Mouse (Mus musculus) right cerebral cortex, postnatal 14 days (tissue): ENCODE data around the gene Vps72.
"Not testable (repeated sequence)": the region's sequence is repeated elsewhere in the genome, so short reads cannot be mapped to it uniquely, and the experiment has no call there.

ENCODE experiments used
- DNase-seq: peaks from one replicate; pipeline ENCODE4 v3.0.0; 2022

Gene Vps72

GRCm38 (mm10) chr3:95134133-95134532, 23.3 kb downstream of the Vps72 start:
- DNase-seq: not testable (repeated sequence)

GRCm38 (mm10) chr3:95135023-95135422, 24.2 kb downstream of the Vps72 start:
- peak; percentile 46 for DNase-seq

DNA sequence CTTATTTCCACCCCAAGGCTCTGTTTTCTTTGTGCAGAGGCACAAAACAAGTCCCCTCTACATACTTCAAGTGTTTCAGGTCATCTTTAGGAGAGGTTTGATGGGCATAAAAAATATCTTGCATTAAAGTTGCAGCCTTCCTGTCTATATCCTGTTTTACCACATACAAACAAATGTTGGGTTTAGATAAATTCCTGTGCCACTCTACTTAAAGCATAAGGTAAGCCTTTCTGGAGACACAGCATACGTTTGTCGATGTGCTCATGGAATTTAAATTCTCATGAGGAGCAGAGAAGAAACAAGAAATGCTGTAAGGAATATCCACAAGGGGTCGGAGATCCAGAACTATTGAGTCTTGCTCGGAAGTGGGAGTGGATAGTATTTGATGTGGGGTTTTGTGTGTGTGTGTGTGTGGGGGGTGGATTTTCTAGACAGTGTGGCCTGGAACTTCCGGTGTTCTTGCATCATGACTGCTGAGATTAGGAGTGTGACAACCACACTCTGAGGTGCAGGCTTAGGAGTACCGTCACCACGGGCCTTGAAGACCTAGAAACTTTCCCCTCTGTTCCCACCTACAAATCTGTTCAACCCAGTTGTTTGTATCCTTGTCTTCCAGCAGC, 24.7 kb downstream of the Vps72 start:
- DNase-seq: no peak

DNA sequence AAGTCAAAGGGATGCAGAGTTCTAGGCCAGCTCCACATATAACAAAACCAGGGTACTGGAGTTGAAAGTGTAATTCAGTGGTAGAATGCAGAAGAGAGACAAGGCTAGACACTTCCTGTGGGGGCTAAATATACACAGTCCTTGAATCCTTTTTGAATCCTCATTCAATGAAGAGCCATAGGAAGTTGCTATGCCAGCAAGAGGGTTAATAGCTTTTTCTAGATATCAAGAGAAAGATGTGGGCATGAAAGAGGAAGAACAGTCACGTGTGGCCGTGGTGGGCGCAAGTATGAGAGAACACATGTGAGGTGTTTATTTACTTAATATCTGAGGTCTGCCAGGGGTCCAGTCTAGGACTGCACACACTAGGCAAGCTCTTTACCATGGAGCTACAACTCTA, 25.5 kb downstream of the Vps72 start:
- no peak for DNase-seq

- DNase-seq: no peak
Observed at GRCm38 (mm10) chr3:95139586-95140288, 28.9 kb downstream of the Vps72 start.

DNA sequence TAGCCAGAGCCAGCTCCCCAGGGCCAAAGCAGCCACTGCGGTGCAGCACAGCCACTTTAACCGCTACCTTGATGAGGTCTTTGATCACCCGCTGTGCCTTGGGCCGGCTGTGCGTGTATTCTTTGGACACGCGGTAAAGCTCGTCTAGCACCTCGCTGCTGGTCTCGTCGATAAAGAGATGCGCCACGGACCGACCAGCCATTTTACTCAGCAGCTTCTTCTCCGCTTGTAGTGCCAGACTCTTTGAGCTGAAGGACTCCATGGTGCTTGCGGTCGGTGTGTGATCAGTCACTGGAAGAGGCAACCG, 29.4 kb downstream of the Vps72 start:
- no peak for DNase-seq

DNA sequence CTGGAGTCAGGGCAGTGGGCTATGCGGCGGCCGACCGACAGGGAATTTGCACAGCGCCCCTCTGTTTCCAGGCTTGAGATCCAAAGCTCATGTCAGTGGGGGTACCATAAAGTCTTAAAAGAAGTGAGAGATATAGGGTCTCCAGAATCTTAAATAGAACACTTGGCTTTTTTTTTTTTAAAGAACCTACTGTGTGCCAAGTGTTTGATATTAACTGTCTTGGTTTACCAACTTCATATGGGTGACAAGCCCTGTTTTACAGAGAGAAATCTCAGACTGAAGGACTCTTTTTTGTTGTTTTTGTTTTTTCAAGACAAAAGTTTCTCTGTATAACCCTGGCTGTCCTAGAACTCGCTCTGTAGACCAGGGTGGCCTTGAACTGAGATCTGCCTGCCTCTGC, 30.0 kb downstream of the Vps72 start:
- no peak for DNase-seq

DNA sequence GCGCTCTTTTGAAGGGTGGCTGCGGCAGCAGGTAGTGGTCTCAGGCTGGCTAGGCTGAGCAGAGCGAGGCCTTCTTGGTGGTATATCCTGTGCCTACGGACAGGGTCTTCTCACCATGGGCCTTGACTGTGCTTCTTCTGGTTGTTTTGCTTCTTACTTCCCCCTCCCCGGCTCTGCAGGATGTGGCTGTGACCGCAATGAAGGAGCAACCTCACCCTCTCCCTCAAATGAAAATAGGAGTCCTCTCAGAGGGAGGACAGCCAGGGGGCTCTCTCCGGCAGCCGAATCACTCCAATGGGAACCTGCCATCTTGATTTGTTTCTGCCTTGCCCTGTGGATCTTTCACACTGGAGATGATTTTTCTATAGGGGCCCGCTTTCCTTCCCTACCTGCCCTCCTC, 30.7 kb downstream of the Vps72 start:
- DNase-seq: no peak

GRCm38 (mm10) chr3:95141952-95142616, 31.3 kb downstream of the Vps72 start, which contains the start of gene Tnfaip8l2:
Gene Tnfaip8l2, minus strand, starts transcription at chr3:95142360.
- no peak for DNase-seq

DNA sequence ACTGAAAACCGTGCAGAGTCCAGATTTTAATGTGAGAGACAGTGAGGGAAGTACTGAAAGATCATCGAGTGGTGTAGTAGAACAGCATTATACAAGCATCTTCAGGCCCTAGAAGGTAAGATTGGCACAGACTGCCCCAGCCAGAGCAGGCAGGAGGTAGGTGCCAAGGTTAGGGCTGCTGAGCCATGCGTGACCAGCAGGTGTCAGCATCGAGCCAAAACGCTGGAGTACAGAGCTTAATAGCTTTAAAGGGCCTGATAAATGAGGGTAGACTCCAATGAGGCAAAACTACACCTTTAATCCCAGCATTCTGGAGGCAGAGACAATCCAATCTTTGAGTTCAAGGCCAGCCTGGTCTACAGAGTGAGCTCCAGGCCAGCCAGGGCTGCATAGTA, 31.8 kb downstream of the Vps72 start:
- peak; percentile 76 for DNase-seq

DNA sequence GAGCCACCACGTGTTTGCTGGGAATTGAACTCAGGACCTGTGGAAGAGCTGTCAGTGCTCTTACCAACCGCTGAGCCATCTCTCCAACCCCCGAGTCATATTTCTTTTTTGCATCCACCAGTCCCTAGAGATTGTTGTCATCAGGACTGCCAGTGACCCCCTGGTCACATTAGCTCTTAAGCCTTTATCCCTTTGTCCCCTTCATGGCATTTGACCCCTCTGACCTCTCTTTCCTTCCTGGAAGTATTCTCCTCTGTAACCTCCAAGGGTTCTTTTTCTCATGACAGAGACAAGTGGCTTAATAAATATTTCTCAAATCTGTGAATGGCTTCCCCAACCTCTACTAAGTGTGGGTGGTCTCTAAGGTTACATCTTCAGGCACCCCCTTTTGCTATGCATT, 37.1 kb downstream of the Vps72 start:
- no peak for DNase-seq

- DNase-seq: no peak
Observed at GRCm38 (mm10) chr3:95153874-95154273, 43.1 kb downstream of the Vps72 start.

- no peak for DNase-seq
Observed at GRCm38 (mm10) chr3:95159511-95159986, 48.7 kb downstream of the Vps72 start.

GRCm38 (mm10) chr3:95159987-95160963, 49.5 kb downstream of the Vps72 start, which contains the start of gene Sema6c:
Gene Sema6c, plus strand, starts transcription at chr3:95160457.
- DNase-seq: peak; percentile 85

DNA sequence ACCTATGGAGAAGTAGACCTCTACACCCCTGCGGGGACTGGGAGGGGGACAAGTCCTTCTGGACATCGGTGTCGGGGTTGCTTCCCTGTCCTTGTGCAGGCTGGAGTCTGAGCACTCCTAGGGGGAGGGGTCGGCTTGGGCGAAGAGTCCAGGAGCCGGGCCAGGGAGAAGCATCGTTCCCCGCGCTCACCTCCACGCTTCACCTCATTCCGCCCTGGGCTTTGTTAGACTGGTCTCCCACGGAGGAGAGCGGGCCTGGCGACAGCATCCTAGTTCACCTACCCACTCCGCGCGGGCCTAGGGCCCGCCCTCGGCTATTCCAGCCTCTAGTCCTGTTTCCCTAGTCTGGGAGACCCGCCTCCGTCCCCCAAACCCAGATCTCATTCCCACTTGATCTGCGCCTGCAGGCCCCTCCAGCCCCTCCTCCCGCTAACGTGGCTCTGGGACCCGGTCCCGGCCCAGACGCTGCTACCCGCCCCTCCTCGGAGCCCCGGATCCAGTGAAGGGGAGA, 50.3 kb downstream of the Vps72 start:
- peak; percentile 38 for DNase-seq

DNA sequence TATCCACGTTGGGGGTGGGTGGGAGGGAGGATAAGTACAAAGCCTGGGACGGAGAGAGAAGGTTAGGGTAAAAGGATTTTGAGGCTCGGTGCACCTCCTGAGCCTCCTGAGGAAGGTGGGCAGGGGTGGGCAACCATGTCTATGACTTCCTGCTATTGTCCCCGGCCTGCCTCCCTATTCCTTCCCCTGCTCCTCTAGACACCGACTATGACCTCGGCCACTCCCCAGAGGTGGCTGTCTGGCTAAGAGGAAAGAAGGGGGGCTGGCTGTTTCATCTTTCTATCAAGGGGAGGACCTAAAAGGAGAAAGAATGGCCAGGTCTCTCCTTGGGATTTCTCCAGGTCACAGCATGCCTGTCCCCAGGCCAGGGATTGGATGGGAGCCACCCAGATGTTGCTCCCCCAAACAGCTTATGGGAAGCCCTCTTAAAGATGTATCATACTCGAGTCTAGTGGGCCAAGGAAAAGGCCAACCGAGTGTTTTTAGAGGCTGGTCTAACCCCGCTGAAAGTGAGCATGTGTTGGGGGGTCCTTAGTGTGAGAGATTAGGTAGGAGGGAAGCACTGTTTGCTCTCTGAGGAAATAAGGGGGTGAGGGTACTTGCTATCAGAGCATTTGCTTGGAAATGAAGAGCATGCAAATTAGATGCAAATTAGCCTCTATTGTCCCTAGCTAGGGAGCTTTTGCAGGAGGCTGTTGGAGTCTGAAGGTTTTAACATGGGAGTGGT, 51.0 kb downstream of the Vps72 start:
- no peak for DNase-seq

DNA sequence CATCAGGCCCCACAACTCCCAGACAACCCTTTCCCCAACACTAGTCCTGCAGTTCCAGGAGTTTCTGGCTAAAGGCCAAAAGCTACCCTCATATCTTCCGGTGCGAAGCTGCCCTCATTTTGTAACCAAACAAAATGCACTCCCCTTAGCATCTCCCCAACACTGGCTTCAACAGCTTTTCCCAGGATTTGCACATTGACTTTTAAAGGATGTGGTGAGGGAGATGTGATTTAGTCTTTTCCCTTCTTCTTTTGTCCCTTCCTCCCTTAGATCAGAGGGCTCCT, 51.5 kb downstream of the Vps72 start:
- DNase-seq: no peak

DNA sequence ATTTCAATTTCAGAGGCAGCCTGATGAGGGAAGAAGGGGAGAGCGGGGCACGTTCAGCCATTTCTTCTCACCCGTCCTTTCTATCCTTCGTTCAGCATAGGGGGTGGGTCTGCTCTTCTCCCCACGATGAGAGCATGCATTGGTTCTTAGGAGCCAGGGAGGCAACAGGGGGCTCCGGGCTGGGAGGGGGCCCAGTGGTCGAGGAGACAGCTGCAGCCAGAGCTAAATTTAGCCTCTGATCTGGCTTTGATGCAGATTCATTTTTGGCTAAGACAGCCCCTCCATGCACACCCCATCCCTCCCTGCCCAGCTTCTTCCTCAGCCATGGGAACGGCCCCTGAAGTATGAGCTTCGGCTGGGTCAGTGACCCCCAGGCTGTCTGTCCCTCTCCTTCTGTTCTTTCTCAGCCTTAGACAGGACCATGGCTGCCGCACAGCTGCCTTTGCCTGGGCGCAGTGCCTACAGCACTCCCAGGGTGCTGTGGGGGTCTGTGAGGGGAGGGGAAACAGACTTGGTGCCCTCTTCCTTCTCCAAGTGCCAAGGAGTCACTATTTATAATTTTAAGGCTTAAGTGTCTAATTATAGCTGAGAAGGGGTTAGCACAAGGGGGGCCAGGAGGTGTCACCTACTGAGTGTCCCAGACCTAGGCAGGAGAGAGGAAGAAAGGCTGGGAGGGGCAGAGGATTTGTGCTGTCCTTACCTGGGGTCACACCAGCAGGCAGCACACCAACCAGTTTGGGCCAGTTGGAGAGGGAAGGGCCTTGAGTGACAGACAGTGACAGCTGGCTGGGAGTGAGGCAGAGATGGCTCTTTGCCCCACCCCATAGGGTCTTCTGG, 52.8 kb downstream of the Vps72 start:
- DNase-seq: no peak

DNA sequence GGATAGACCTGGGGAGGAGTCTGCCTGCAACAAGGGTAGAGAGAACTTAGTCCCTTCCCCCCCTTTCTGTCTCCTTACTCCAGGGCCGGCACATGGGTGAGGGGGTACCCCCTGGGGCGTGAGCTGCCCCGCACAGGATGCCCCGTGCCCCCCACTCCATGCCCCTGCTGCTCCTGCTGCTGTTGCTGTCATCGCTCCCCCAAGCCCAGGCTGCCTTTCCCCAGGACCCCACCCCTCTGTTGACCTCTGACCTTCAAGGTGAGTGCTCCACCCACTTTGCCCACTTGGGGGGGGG, 53.4 kb downstream of the Vps72 start:
- no peak for DNase-seq

DNA sequence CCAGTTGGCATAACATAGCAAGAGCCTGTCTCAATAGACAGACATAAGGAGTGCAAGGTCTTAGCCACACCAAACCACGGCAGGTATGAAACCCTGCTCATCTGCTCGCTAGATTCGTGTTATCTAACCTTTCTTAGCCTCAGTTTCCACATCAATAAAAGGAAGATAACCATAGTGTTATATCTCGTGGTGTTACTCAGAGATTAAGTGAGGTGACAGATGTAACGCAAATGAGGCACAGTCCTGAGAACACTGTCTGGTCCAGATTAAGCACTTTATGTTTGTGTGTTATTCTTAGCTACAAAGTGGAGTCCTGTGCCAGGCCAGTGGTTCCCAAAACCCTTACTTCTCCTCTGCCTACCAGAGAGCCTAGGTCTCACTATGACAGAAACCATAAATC, 54.0 kb downstream of the Vps72 start:
- no peak for DNase-seq

DNA sequence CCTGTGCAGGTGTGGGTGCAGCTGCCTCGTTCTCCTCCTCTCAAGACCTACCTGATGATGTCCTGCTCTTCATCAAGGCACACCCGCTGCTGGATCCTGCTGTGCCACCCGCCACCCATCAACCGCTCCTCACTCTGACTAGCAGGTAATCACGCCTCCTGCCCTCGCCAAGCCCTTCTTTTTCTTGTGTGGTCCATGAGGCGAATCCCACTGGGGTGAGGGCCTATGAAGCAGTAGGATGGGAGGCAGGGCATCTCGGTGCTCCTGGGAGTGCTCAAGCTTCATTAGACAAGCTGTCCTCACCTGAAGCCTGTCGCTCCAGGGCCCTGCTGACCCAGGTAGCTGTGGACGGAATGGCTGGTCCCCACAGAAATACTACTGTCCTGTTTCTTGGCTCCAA, 59.2 kb downstream of the Vps72 start:
- no peak for DNase-seq

DNA sequence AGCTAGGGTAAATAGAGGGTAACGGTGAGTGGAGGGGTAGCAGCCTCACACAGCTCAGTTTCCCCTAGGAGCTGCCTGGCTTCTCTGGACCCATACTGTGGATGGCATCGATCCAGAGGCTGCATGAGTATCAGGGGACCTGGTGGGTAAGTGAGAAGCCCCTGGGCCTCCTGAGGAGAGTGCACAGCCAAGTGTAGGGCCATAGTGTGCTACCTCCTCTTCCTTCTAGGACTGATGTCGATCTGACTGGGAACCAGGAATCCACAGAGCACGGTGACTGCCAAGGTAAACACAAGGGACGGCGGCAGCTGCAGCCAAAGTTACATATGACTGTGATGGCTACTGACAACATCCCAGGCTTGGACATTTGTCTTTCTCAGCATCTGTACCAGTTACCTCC, 60.3 kb downstream of the Vps72 start:
- no peak for DNase-seq
